Mouse (Mus musculus) liver, embryonic 13.5 days (tissue): Measurements from ENCODE around the gene Mecom. TPM values are rescaled to one million over a fixed set of nuclear protein-coding genes. Genes with fewer than 3 reads are reported as not detected.
A peak's percentile ranks its signal among the peaks of the same experiment; 100 is the strongest.
"Not testable (repeated sequence)": the region's sequence is repeated elsewhere in the genome, so short reads cannot be mapped to it uniquely, and the experiment has no call there.

Experiments
- ATAC-seq: fragments of 200-750 bp; cut with Nextera tagmentation; 2 replicates; pipeline ENCODE4 v1.8.0; 2017; ENCODE audit warnings: low read depth, mild to moderate bottlenecking, moderate number of reproducible peaks, moderate library complexity
- DNase-seq: peaks from one replicate; pipeline ENCODE4 v3.0.0; 2022
- H3K27ac ChIP-seq: fragments of 300-500 bp; sonication (generic); 2 replicates; pipeline ENCODE4 v1.5.1; 2015; ENCODE audit warnings: moderate library complexity, mild to moderate bottlenecking, inconsistent platforms
- H3K27me3 ChIP-seq: fragments of 300-500 bp; sonication (generic); 2 replicates; pipeline ENCODE4 v1.6.1; 2015; ENCODE audit warnings: mild to moderate bottlenecking, inconsistent platforms
- H3K36me3 ChIP-seq: fragments of 300-500 bp; sonication (generic); 2 replicates; pipeline ENCODE4 v1.6.1; 2015; ENCODE audit warnings: mild to moderate bottlenecking, inconsistent platforms
- H3K4me1 ChIP-seq: fragments of 300-500 bp; sonication (generic); replicated peaks from 2 replicates; pipeline ENCODE4 v1.6.1; 2015; ENCODE audit warnings: inconsistent platforms
- H3K4me2 ChIP-seq: fragments of 300-500 bp; sonication (generic); 2 replicates; pipeline ENCODE4 v1.6.1; 2015; ENCODE audit warnings: inconsistent platforms, mild to moderate bottlenecking, moderate library complexity
- H3K4me3 ChIP-seq: fragments of 300-500 bp; sonication (generic); replicated peaks from 2 replicates; pipeline ENCODE4 v1.5.1; 2015; ENCODE audit warnings: mild to moderate bottlenecking, inconsistent platforms
- H3K9ac ChIP-seq: fragments of 300-500 bp; sonication (generic); 2 replicates; pipeline ENCODE4 v1.6.1; 2015; ENCODE audit warnings: mild to moderate bottlenecking, inconsistent platforms
- H3K9me3 ChIP-seq: fragments of 300-500 bp; sonication (generic); replicated peaks from 2 replicates; pipeline ENCODE4 v1.6.1; 2016; ENCODE audit warnings: inconsistent platforms
- WGBS: fragments of 180-500 bp; shearing (Covaris S2); methylation state at CpG from one replicate; pipeline ENCODE4 v1.1.7; 2015; ENCODE audit not compliant: insufficient replicate concordance; 5-methylcytosine and 5-hydroxymethylcytosine counted together
- polyA plus RNA-seq: library from polyadenylated mRNA; unstranded; fragments of >200 nt; fragmentation: Nextera tagmentation; extraction: Ambion mirVana; gene quantifications from 2 replicates; pipeline ENCODE4 v1.2.1, GENCODE M21; 2015

Mecom gene
- 0.81 and 1.2 TPM in 2 replicates for polyA plus RNA-seq

DNA sequence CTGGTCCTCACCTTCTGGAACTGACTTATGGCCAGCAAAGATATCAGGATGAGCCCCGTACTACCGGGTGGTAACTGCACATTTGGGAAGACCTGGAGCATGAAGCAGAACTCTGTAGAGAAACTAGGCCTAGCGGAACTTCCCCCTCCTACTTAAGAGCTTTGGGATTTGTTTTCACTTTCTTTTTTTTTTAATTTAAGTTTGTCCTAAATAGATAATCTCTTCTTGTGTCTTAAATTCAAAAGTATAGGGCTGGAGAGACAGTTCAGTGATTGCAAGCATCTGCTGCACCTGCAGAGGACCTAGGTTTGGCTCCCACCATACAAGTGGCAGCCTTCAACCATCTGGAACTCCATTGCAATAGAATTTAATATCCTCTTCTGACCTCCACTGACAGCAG lies at the start of gene Mecom:
TSS of gene Mecom (minus strand) at position 101 of the 400 bp plus-strand sequence.
- no peaks in the 10 kb centered on the region for H3K9me3 ChIP-seq
- no peak within 1 kb of the TSS for H3K9ac ChIP-seq
- H3K4me3 ChIP-seq = no peak within 1 kb of the TSS
- no peak within 1 kb of the TSS for H3K27ac ChIP-seq
- H3K4me1 ChIP-seq = no peaks in the 10 kb centered on the region
- ATAC-seq (no peak), DNase-seq (no peak)
- H3K27me3 ChIP-seq = no peaks in the 10 kb centered on the region
- WGBS = 65% methylated on average over 3 of the region's 3 CpGs
- no peak within 1 kb of the TSS for H3K4me2 ChIP-seq
- H3K36me3 ChIP-seq = no peaks in the 10 kb centered on the region

DNA sequence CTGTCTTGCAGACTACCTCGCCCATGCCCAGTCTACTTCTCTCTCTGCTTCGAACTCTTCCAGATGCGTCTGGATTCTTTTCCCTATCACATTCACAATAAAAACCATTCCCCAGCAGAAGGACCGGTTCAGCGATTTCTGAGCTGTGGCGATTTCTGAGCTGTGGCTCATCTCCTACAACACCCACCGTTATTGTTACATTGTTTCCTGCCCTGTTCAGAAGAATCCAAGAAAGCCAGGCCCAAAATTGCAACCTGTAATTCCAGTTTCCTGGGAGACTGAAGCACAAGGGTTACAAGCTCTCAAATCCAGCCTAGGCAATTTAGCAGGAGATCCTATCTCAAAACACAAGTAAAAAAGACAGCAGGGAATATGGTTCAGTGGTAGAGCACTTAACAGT lies 49.5 kb upstream of the Mecom start:
- peaks cover 42% of the 10 kb centered on the region for H3K27me3 ChIP-seq
- H3K4me3 ChIP-seq = no peak overlapping the region
- H3K27ac ChIP-seq = no peak overlapping the region
- H3K4me1 ChIP-seq = peaks cover 24% of the 10 kb centered on the region
- ATAC-seq = no peak
- no peak for DNase-seq
- H3K36me3 ChIP-seq = no peaks in the 10 kb centered on the region
- H3K9ac ChIP-seq = no peak overlapping the region
- H3K4me2 ChIP-seq = no peak overlapping the region
- WGBS = 75% methylated on average over 7 of the region's 7 CpGs
- no peaks in the 10 kb centered on the region for H3K9me3 ChIP-seq

DNA sequence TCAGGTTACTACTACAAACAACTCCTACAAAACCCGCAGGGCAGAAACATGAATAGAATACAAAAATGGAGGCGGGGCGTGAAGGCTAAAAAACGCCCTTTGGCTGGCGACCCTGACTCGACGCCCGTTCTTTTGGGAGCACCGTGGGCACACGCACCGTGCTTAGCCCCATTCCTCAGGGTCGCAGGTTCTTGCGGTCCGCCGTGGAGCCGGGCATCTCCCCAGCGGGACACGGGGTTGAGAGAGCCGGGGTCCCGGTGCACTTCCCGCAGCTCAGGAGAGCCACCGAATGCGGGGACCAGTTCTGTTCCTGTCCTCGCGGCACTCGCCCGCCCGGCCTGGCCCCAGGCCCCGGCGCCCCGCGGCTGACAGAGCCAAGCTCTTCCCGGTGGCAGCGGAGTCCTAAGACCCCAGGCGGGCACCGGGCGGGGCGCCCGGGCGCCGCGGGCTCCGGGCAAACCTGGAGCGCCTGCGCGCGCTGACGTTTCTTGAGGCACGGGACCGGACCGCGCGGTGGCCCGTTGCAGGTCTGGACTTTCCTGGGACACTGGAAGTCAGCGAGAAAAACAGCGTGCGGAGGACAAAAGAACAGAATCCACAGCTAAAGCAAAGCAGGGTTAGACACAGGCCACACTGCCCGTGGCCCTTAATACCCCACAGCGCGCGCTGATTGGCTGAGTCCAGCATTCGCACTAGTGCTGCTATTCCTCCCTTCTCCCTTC lies 47.5 kb upstream of the Mecom start:
- Histone ChIP-seq H3K4me3 (peak overlapping the region; percentile 71), H3K4me2 (peak overlapping the region; percentile 91), H3K9me3 (no peaks in the 10 kb centered on the region), H3K27ac (no peak overlapping the region), H3K27me3 (peaks cover 42% of the 10 kb centered on the region), H3K36me3 (no peaks in the 10 kb centered on the region), H3K9ac (peak overlapping the region; percentile 79), H3K4me1 (peaks cover 24% of the 10 kb centered on the region)
- ATAC-seq (peak; percentile 54; the same call in 1 of the 2 replicates), DNase-seq (peak; percentile 21)
- WGBS = under 1% methylated on average over 62 of the region's 62 CpGs

DNA sequence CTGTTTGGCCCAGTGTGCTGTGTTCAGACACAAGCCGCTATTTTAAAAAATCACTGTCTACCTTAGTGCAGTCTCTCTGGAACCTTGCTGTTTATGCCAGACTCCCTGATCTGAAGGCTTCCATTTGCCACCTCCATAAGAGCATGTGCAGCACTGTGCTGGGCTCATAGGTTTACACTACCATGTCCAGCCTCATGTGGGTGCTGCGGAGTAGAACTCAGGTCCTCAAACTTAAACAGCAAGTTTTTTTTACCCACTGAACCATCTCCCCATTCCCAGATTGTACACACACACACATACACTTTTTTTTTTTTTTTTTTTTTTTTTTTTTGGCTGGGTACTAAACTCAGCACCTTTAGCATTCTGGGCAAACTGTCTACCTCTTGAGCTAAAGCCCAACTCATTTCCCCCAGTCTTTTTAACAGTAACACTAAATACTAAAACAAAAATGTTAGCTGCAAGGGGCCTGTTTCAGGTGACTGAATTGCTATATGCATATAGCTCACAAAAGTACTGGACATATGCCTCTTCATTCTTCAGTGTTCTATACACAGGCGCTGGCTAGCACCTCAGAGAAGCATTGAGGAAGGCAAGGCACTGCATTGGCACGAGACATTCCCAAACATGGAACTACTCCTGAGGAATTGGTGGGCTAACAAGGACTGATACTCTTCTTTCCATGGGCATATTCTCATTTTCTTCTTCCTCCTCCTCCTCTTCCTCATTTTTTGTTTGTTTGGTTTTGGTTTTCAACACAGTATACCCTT lies 46.1 kb upstream of the Mecom start:
- no peak overlapping the region for H3K4me2 ChIP-seq
- H3K4me3 ChIP-seq = no peak overlapping the region
- no peak overlapping the region for H3K27ac ChIP-seq
- no peaks in the 10 kb centered on the region for H3K9me3 ChIP-seq
- no peaks in the 10 kb centered on the region for H3K36me3 ChIP-seq
- peaks cover 14% of the 10 kb centered on the region for H3K4me1 ChIP-seq
- ATAC-seq (peak; percentile 35; the same call in 1 of the 2 replicates), DNase-seq (peak; percentile 9)
- WGBS = 72% methylated on average over 4 of the region's 4 CpGs
- H3K27me3 ChIP-seq = peaks cover 33% of the 10 kb centered on the region
- no peak overlapping the region for H3K9ac ChIP-seq

DNA sequence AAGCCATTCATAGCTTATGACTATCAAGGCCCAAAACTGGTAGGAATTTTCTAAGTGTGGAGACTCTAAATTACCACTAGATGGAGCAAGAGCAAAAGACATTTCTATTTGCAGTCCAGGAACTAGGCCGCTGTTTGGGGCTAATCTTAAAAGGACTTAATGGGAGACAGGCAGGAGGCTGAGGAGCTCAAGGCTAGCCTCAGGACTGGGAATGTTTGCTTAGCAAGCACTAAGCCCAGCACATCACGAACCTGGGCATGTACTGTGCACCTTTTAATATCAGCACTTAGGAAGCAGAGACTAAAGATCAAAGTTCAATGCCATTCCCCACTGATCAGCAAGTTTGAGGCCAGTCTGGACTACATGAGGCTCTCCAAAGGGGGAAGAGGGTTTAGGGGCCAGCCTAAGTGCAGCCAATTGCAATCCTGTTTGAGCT lies 44.6 kb upstream of the Mecom start:
- no peaks in the 10 kb centered on the region for H3K36me3 ChIP-seq
- no peak overlapping the region for H3K4me2 ChIP-seq
- no peaks in the 10 kb centered on the region for H3K9me3 ChIP-seq
- H3K27ac ChIP-seq = no peak overlapping the region
- 1% methylated on average over 2 of the region's 2 CpGs for WGBS
- no peak for ATAC-seq
- DNase-seq = no peak
- peaks cover 14% of the 10 kb centered on the region for H3K4me1 ChIP-seq
- H3K4me3 ChIP-seq = no peak overlapping the region
- H3K27me3 ChIP-seq = peaks cover 21% of the 10 kb centered on the region
- no peak overlapping the region for H3K9ac ChIP-seq

DNA sequence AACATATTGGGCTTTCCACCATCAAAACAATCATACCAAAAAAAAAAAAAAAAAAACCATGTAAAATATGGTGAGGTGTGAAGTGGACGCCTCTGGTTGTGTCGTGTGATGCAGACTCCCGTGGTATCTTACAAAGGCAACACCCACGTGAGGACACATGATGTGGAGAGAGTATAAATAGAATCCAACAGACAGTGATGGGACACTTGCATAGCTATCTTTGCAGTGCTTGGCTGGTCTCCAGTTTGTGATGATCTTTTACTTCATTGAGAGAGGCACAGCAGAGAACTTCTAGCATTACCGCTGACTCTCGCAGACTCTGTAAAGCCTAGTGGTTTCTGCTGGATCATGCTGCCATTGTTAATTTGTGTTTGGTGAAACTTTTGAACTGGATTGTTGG lies 41.1 kb upstream of the Mecom start:
- H3K4me3 ChIP-seq = no peak overlapping the region
- no peak for ATAC-seq
- DNase-seq = no peak
- 62% methylated on average over 6 of the region's 6 CpGs for WGBS
- no peaks in the 10 kb centered on the region for H3K27me3 ChIP-seq
- no peaks in the 10 kb centered on the region for H3K4me1 ChIP-seq
- no peak overlapping the region for H3K4me2 ChIP-seq
- H3K27ac ChIP-seq = no peak overlapping the region
- H3K9me3 ChIP-seq = no peaks in the 10 kb centered on the region
- H3K36me3 ChIP-seq = no peaks in the 10 kb centered on the region
- no peak overlapping the region for H3K9ac ChIP-seq

DNA sequence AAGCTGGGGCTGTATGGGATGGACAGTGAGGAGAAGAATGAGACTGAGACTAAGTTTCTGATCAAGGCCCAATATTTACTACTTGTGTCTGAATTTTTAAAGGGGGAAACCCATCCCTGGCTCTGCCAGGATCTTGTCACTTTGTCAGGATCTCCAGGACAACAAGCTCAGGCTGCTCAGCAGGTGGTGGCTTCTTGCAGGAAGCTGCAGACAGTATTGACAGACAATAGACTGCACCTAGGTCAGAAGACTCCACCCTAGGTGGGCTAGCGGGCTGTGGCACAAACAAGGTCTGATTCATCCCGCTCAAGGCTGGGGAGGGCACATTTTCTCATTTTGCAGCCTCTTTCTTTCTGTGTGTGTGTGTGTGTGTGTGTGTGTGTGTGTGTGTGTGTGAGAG lies 25.7 kb upstream of the Mecom start:
- H3K27ac ChIP-seq = no peak overlapping the region
- no peaks in the 10 kb centered on the region for H3K4me1 ChIP-seq
- ATAC-seq = no peak
- H3K4me2 ChIP-seq = no peak overlapping the region
- H3K36me3 ChIP-seq = no peaks in the 10 kb centered on the region
- no peak overlapping the region for H3K9ac ChIP-seq
- H3K4me3 ChIP-seq = no peak overlapping the region
- H3K9me3 ChIP-seq = no peaks in the 10 kb centered on the region
- DNase-seq = no peak
- H3K27me3 ChIP-seq = no peaks in the 10 kb centered on the region
- WGBS = 23% methylated on average over 2 of the region's 2 CpGs

DNA sequence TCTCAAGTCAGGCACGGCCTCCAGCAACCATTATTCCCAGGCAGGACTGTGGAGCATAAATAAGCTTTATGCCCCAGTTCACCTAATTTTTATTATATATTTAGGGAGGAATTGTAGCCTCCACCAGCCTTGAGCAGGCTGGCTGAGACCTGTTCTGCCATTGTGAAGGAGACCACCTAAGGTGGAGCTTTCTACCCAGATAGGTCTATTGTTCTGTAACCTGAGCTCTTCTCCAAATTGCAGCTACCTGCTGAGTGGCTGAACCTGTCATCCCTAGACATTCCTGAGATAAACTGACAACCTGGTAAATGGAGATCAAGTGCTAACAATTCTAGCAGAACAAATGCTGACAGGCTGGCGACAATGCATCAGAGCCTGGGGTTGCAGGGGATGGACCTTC lies 18.5 kb upstream of the Mecom start:
- H3K36me3 ChIP-seq, H3K9me3 ChIP-seq, DNase-seq, ATAC-seq, H3K27me3 ChIP-seq, H3K9ac ChIP-seq, H3K4me2 ChIP-seq, H3K4me1 ChIP-seq, H3K27ac ChIP-seq, H3K4me3 ChIP-seq: not testable (repeated sequence)
- 58% methylated on average over 1 of the region's 2 CpGs for WGBS

DNA sequence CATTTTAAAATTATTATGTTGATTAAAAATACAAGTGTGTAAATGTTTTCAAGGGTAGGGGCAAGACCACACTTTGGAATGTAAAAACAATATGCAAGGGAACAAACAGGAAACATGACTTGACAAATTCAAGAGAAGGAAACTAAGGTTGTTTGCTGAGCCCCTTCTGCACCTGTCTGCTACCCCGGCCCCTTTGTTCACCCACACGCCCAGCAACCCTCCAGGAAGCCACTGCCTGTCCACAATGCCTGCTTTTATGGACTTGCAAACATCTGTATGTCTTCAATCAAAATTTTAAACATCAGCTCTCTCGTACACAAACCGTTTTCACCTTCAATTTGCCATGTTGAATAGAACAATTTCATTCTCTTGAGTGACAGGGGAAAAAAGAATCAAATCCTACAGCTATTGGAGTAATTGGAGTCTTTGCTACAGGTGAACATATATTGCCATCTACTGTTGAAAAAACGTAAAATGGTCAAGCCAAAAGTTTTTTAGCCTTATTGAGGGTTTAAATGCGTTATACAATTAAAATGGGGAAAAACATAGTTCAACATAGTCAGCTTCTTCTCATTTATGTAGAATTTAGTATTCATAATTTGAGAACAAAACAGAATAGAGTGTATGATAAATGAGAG lies 13.0 kb upstream of the Mecom start:
- H3K9me3 ChIP-seq = no peaks in the 10 kb centered on the region
- no peak overlapping the region for H3K4me3 ChIP-seq
- DNase-seq (no peak), ATAC-seq (no peak)
- no peaks in the 10 kb centered on the region for H3K36me3 ChIP-seq
- H3K4me1 ChIP-seq = no peaks in the 10 kb centered on the region
- H3K27me3 ChIP-seq = no peaks in the 10 kb centered on the region
- H3K27ac ChIP-seq = no peak overlapping the region
- 46% methylated on average over 6 of the region's 6 CpGs for WGBS
- H3K9ac ChIP-seq = no peak overlapping the region
- H3K4me2 ChIP-seq = no peak overlapping the region

DNA sequence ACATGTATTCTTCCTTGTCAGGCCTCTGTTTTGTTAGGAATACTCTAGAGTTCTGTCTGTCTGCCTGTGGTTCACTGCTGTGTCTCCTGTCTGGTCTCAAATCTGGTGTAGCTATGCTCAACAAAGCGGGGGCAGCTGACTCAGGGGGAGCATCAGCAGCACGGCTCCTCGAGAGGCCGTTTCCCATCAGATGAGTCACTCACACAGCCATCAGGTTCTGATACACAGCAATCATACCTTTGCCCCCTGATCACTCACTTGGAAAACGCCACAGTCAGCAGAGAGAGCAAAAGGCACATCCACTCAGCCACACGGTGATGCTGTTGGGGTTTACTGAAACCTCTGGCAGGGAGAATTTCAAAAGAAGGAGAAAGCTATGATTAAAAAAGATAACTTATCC lies 5.9 kb upstream of the Mecom start:
- no peak overlapping the region for H3K9ac ChIP-seq
- 58% methylated on average over 6 of the region's 6 CpGs for WGBS
- no peak overlapping the region for H3K4me2 ChIP-seq
- H3K27ac ChIP-seq = no peak overlapping the region
- H3K27me3 ChIP-seq = no peaks in the 10 kb centered on the region
- H3K36me3 ChIP-seq = no peaks in the 10 kb centered on the region
- H3K9me3 ChIP-seq = no peaks in the 10 kb centered on the region
- no peaks in the 10 kb centered on the region for H3K4me1 ChIP-seq
- ATAC-seq = no peak
- DNase-seq = no peak
- no peak overlapping the region for H3K4me3 ChIP-seq

DNA sequence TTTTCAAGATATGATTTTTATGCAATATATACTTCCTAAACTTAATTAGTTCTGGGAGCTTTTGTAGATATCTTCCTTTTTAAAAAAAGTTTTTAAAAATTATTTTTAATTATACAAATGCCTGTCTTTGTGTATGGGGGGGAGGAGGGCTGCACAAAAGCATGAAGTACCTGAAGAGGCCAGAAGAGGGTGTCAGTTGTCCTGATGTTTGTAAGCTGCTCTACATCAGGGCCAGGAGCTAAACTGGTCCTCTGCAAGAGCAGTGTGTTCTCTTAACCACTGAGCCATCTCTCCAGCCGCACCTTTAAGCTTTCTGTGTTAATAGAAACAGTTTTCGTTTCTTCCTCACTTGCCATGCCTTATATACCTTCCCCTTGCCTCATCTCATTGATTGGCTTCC lies 2.4 kb upstream of the Mecom start:
- Histone ChIP-seq H3K9ac (no peak overlapping the region), H3K4me1 (no peaks in the 10 kb centered on the region), H3K9me3 (no peaks in the 10 kb centered on the region), H3K27me3 (no peaks in the 10 kb centered on the region), H3K27ac (no peak overlapping the region), H3K36me3 (no peaks in the 10 kb centered on the region), H3K4me2 (no peak overlapping the region), H3K4me3 (no peak overlapping the region)
- ATAC-seq (no peak), DNase-seq (no peak)
- WGBS = 41% methylated on average over 2 of the region's 2 CpGs
